Mouse (Mus musculus) lung, postnatal 0 days (tissue): ENCODE results near the gene Rbm39. TPM values are rescaled to one million over a fixed set of nuclear protein-coding genes. Genes with fewer than 3 reads are reported as not detected.

Source experiments
- ATAC-seq: fragments of 200-750 bp; cut with Nextera tagmentation; 2 replicates; pipeline ENCODE4 v1.8.0; 2017; ENCODE audit warnings: moderate library complexity
- DNase-seq: peaks from one replicate; pipeline ENCODE4 v3.0.0-alpha.2; 2016; ENCODE audit warnings: low spot score
- H3K27ac ChIP-seq: fragments of 300-500 bp; sonication (generic); 2 replicates; pipeline ENCODE4 v1.5.1; 2014; ENCODE audit warnings: antibody characterized with exemption, mild to moderate bottlenecking, low read length, mixed read lengths
- H3K27me3 ChIP-seq: fragments of 300-500 bp; sonication (generic); replicated peaks from 2 replicates; pipeline ENCODE4 v1.6.1; 2014; ENCODE audit warnings: low read length, mixed read lengths; ENCODE audit not compliant: insufficient read depth
- H3K36me3 ChIP-seq: fragments of 300-500 bp; sonication (generic); 2 replicates; pipeline ENCODE4 v1.6.1; 2014; ENCODE audit warnings: low read length, mixed read lengths; ENCODE audit not compliant: insufficient read depth
- H3K4me1 ChIP-seq: fragments of 300-500 bp; sonication (generic); 2 replicates; pipeline ENCODE4 v1.6.1; 2014; ENCODE audit warnings: antibody characterized with exemption, low read depth, low read length, mixed read lengths; ENCODE audit not compliant: insufficient read depth
- H3K4me2 ChIP-seq: fragments of 300-500 bp; sonication (generic); replicated peaks from 2 replicates; pipeline ENCODE4 v1.6.1; 2014; ENCODE audit warnings: low read depth, mild to moderate bottlenecking, low read length, moderate library complexity, mixed read lengths
- H3K4me3 ChIP-seq: fragments of 300-500 bp; sonication (generic); 2 replicates; pipeline ENCODE4 v1.5.1; 2014; ENCODE audit warnings: low read depth, low read length
- H3K9ac ChIP-seq: fragments of 300-500 bp; sonication (generic); replicated peaks from 2 replicates; pipeline ENCODE4 v1.6.1; 2014; ENCODE audit warnings: low read depth, mild to moderate bottlenecking
- H3K9me3 ChIP-seq: fragments of 300-500 bp; sonication (generic); 2 replicates; pipeline ENCODE4 v1.6.1; 2016; ENCODE audit warnings: low read length, mixed read lengths
- CTCF ChIP-seq: IDR thresholded peaks from 2 replicates; pipeline ENCODE4 v1.5.1; 2016; ENCODE audit warnings: antibody characterized with exemption, mild to moderate bottlenecking
- EP300 ChIP-seq: IDR thresholded peaks from 2 replicates; pipeline ENCODE4 v1.6.1; 2016; ENCODE audit warnings: antibody characterized with exemption, mild to moderate bottlenecking, control low read depth
- WGBS: fragments of 180-500 bp; shearing (Covaris S2); extraction: QIAGEN DNeasy Blood & Tissue Kit; methylation state at CpG from one replicate; pipeline ENCODE4 v1.1.7; 2014; 5-methylcytosine and 5-hydroxymethylcytosine counted together
- polyA plus RNA-seq: library from polyadenylated mRNA; unstranded; fragments of >200 nt; fragmentation: Nextera tagmentation; extraction: Ambion mirVana; gene quantifications from 2 replicates; pipeline ENCODE4 v1.2.1, GENCODE M21; 2015

The Rbm39 gene
- polyA plus RNA-seq, 1 experiment from 2014 or later = 654 TPM

DNA sequence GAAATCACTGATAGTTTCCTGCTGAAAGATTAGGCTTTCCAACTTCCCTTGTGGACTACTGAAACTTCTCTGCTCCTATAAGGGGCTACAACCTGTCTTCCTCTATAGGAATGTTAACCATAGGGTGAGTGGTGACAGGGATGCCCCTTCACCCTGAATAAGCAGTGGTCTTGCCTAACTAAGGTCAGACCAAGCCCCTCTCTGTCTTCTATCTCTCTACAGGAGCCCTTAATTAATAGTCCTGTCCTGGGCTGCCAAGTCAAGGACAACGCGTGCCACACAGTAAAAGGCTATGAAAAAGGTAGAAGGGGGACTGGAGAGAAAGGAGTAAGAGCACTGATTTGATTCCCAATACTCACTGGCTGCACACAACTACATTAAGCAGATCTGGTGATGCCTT lies 1.6 kb upstream of the Rbm39 start:
- DNase-seq (no peak), ATAC-seq (no peak)
- no peak overlapping the region for H3K4me2 ChIP-seq
- no peak overlapping the region for H3K9ac ChIP-seq
- H3K4me1 ChIP-seq = peaks cover 9% of the 10 kb centered on the region; the same call in 1 of the 2 replicates
- no peak overlapping the region for H3K27ac ChIP-seq
- 80% methylated on average over 2 of the region's 2 CpGs for WGBS
- 0 out of 2 replicates have a peak, but pooled peaks cover 9% of the 10 kb centered on the region for H3K36me3 ChIP-seq
- TF ChIP-seq EP300 (no peak), CTCF (no peak)
- H3K27me3 ChIP-seq = no peaks in the 10 kb centered on the region
- no peak overlapping the region for H3K4me3 ChIP-seq
- no peaks in the 10 kb centered on the region for H3K9me3 ChIP-seq

DNA sequence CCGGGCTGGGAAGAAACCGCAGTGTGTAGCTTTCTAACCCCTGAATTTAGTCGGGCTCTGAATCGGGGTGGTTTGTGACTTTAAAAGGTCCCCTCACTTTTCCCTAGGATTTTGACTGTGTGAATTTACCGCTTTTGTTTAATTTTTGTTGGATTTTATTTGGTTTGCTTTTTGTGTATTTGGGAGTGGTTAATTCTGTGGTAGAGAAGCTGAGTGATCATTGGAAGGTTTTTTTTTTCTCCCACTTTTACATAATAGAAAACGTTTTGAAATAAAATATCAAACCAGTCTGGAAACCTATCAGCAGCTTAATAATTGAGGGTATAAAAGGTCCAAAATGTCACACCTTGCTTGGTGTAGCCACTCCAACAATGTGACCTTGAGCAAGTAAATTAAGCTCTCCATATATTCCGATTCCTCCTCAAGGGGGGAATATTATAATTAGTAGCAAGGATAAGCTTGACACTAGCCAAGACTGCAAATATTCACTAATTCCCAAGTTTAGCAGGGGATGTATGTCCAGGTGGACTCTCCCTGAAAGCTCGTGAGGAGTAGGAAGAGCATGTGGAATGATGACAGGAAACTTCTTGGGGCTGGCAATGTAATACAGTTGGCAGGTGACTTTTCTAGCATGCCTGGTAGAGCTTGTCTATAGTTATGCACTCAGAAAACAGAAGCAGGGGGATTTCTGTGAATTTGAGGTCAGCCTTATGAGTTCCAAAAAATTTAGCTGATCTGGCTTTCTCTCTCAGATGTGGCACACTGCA lies 969 bp upstream of the Rbm39 start:
- H3K27ac ChIP-seq = peak overlapping the region; percentile 96
- no peak for ATAC-seq
- H3K9me3 ChIP-seq = no peaks in the 10 kb centered on the region
- no peak for DNase-seq
- peak overlapping the region; percentile 83 for H3K9ac ChIP-seq
- H3K36me3 ChIP-seq = 0 out of 2 replicates have a peak, but pooled peaks cover 9% of the 10 kb centered on the region
- no peak for TF ChIP-seq EP300
- no peak for TF ChIP-seq CTCF
- peaks cover 11% of the 10 kb centered on the region; the same call in 1 of the 2 replicates for H3K4me1 ChIP-seq
- peak overlapping the region; percentile 85 for H3K4me3 ChIP-seq
- H3K4me2 ChIP-seq = peak overlapping the region; percentile 68
- H3K27me3 ChIP-seq = no peaks in the 10 kb centered on the region
- WGBS = 8% methylated on average over 8 of the region's 8 CpGs

DNA sequence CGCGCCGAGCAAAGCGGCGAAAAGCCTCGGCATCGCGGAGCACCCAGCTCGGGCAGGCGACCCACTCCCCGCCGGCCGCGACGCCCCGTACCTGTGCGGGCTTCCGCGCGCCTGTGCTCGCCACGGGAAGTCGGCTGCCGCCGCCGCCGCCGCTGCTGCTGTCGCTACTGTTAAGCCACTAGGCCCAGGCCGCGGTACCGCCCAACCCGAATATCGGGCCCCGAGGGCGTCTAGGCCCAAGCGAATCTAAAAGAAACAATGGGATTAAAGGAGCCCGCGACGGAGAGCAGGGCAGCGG lies 293 bp downstream of the Rbm39 start:
- no peak for DNase-seq
- Histone ChIP-seq H3K9ac (peak overlapping the region; percentile 100), H3K27ac (peak overlapping the region; percentile 96), H3K4me1 (peaks cover 11% of the 10 kb centered on the region; the same call in 1 of the 2 replicates), H3K4me2 (no peak overlapping the region; the same call in 1 of the 2 replicates), H3K36me3 (peaks cover 13% of the 10 kb centered on the region; the same call in 1 of the 2 replicates), H3K27me3 (no peaks in the 10 kb centered on the region), H3K9me3 (no peaks in the 10 kb centered on the region), H3K4me3 (peak overlapping the region; percentile 85)
- peak; percentile 7; the same call in 1 of the 2 replicates for ATAC-seq
- 1% methylated on average over 31 of the region's 41 CpGs for WGBS
- no peak for TF ChIP-seq EP300

DNA sequence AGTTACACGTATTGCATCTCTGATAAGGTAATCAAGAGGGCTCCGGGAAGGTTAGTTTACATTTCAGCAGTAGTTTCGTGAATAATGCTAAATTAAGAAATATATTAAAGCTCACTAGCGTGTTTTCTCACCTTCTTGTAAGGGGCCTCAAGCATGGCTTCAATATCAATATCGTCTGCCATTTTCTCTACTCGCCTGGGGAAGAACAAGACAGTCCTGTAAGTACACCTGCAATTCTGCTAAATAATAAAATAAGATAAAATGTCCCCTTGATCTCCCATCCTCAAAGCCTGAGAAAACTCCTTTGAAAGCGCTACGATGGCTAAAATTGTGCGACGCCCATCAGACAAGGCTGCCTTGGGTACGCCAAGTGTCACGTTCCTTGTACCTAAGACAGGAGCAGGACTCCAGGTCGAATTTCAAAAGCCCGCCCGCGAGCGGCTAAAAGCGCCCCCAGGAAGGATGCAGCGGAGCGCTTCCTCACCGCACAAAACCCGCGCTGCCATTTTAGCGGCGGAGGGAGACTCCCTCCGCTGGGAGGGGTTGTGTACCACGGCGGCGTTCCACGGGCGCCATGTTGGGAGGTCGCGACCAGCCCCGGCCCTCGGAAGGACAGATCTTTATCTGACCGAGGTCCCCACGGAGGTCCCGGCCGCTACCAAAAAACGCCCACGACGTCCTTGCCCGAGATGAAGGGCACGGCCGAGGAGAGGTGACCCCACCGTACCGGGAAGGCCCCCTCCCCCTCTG lies 817 bp downstream of the Rbm39 start:
- no peaks in the 10 kb centered on the region for H3K9me3 ChIP-seq
- peaks cover 11% of the 10 kb centered on the region; the same call in 1 of the 2 replicates for H3K4me1 ChIP-seq
- ATAC-seq = peak; percentile 72
- peak overlapping the region; percentile 96 for H3K27ac ChIP-seq
- H3K4me3 ChIP-seq = peak overlapping the region; percentile 85
- H3K9ac ChIP-seq = peak overlapping the region; percentile 100
- H3K27me3 ChIP-seq = no peaks in the 10 kb centered on the region
- peak; percentile 32 for TF ChIP-seq CTCF
- TF ChIP-seq EP300 = no peak
- peak overlapping the region; percentile 56 for H3K4me2 ChIP-seq
- peak; percentile 90 for DNase-seq
- under 1% methylated on average over 46 of the region's 47 CpGs for WGBS
- H3K36me3 ChIP-seq = peaks cover 18% of the 10 kb centered on the region; the same call in 1 of the 2 replicates

DNA sequence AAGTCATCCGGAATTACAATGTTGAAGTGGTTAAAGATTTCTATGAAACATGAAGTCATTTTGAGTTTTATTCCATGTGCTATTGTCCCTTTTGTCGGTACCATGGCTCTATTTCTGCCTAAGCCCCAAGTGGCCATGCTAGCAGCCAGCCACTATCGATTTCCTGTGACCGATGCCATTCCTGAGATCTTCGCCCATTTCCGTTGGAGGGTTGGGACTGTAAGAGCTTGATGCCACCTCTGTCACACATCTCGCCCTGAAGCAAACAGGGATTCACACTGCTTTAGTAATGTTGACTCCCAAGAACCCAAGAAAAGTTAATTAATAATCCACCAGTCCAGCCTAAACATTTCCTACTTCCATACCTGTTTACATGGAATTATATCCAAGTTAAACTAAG lies 2.4 kb downstream of the Rbm39 start:
- no peak for TF ChIP-seq EP300
- TF ChIP-seq CTCF = no peak

DNA sequence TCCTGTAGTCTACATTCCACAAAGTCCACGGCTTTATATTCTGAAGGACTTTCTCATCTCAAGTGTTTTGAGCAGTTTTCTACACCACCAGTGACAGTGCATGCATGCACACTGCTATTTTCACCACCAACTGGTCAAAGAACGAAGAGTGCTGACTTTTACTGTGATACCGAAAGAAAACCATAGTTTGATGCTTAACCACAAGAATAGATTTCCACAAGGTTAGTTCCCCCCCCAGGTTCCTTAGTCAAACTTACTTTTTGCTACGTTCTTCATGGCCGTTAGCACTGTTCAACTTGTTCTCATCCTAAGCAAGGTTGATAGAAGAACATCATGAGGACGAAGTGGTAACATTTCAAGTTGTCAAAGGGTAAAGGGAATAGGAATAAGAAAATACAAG lies 3.0 kb downstream of the Rbm39 start:
- WGBS = 59% methylated on average over 6 of the region's 6 CpGs
- no peak overlapping the region for H3K9ac ChIP-seq

More for the DNA sequence above, 2.4 kb downstream of the Rbm39 start:
- no peaks in the 10 kb centered on the region for H3K9me3 ChIP-seq
- H3K4me3 ChIP-seq = peak overlapping the region; percentile 27
- peak overlapping the region; percentile 56 for H3K4me2 ChIP-seq
- H3K27me3 ChIP-seq = no peaks in the 10 kb centered on the region
- WGBS = 37% methylated on average over 7 of the region's 7 CpGs
- no peak overlapping the region for H3K27ac ChIP-seq
- DNase-seq (no peak), ATAC-seq (no peak)
- peaks cover 23% of the 10 kb centered on the region; the same call in 1 of the 2 replicates for H3K36me3 ChIP-seq
- H3K9ac ChIP-seq = 0 out of 2 replicates have a peak overlapping the region, but pooled peaks have one; percentile 36
- H3K4me1 ChIP-seq = peaks cover 11% of the 10 kb centered on the region; the same call in 1 of the 2 replicates

More for the DNA sequence above, 3.0 kb downstream of the Rbm39 start:
- H3K4me2 ChIP-seq = 0 out of 2 replicates have a peak overlapping the region, but pooled peaks have one; percentile 20
- no peaks in the 10 kb centered on the region for H3K27me3 ChIP-seq
- no peak for TF ChIP-seq EP300
- no peak for TF ChIP-seq CTCF
- H3K4me1 ChIP-seq = peaks cover 11% of the 10 kb centered on the region; the same call in 1 of the 2 replicates
- ATAC-seq = no peak
- no peaks in the 10 kb centered on the region for H3K9me3 ChIP-seq
- H3K36me3 ChIP-seq = peaks cover 29% of the 10 kb centered on the region; the same call in 1 of the 2 replicates
- peak overlapping the region; percentile 3; the same call in 1 of the 2 replicates for H3K4me3 ChIP-seq
- no peak overlapping the region for H3K27ac ChIP-seq
- peak; percentile 41 for DNase-seq
